Mouse (Mus musculus) erythroblast, embryonic 14.5 days (primary cell): ENCODE measurements around the gene Cstf3.

Experiments used
- GATA1 ChIP-seq: IDR thresholded peaks from 2 replicates; pipeline ENCODE4 v1.6.1; 2012; ENCODE audit warnings: low read length, inconsistent platforms, mixed read lengths
- TAL1 ChIP-seq: IDR thresholded peaks from 3 replicates; pipeline ENCODE4 v1.6.1; 2012; ENCODE audit warnings: low read length, inconsistent platforms, mixed read lengths

GRCm38 (mm10) chr2:104709786-104710337, 119.5 kb downstream of the Cstf3 start:
- no peak for TF ChIP-seq GATA1
- TF ChIP-seq TAL1: no peak
